Mouse (Mus musculus): Measurements from ENCODE around the gene Tubb2a. TPM values are rescaled to one million over a fixed set of nuclear protein-coding genes. Genes with fewer than 3 reads are reported as not detected.

The Tubb2a gene
- polyA plus RNA-seq, 1 experiment from 2014 or later = 3,828 TPM

- H3K9ac ChIP-seq (ENCODE audit: low read depth, low read length) = no peak overlapping the region
- no peaks in the 10 kb centered on the region for H3K27me3 ChIP-seq (ENCODE audit: control insufficient read depth, insufficient read depth, low read depth, low read length)
Measured at GRCm38 (mm10) chr13:34111878-34112277, 34.1 kb upstream of the Tubb2a start.

DNA sequence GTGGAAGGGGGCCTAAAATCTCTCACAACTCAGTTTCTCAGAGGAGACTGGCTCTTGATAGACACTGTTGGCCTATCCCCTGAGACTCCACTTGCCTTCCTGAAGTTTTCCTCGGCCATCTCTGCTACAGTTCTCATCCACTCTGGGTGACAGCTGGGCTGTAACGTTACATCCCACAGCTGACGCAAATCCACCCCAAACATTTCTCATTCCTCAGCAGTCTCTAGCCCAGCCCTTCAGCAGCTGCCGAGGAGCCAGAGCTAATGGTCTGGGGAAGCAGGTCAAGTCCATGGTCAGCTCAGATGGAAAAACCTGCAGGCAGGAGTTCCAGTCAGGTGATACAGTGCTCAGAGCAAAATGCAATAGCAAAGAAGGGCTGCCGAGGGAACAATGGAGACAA lies 33.2 kb upstream of the Tubb2a start:
- Histone ChIP-seq H3K4me2 (ENCODE audit: low read length) (no peak overlapping the region), H3K9ac (ENCODE audit: low read depth, low read length) (no peak overlapping the region), H3K27me3 (ENCODE audit: control insufficient read depth, insufficient read depth, low read depth, low read length) (no peaks in the 10 kb centered on the region), H3K4me3 (ENCODE audit: low read depth, low read length) (no peak overlapping the region), H3K9me3 (replicated peaks; ENCODE audit: control insufficient read depth, low read length, poor library complexity, severe bottlenecking) (no peaks in the 10 kb centered on the region), H3K4me1 (ENCODE audit: control insufficient read depth, insufficient read depth, low read length) (no peaks in the 10 kb centered on the region), H3K27ac (ENCODE audit: low read length) (no peak overlapping the region), H3K36me3 (ENCODE audit: control insufficient read depth, insufficient read depth, low read length) (no peaks in the 10 kb centered on the region)
- 71% methylated on average over 5 of the region's 5 CpGs for WGBS
- ATAC-seq = no peak

More at GRCm38 (mm10) chr13:34111878-34112277, 34.1 kb upstream of the Tubb2a start:
- Histone ChIP-seq H3K4me2 (ENCODE audit: low read length) (no peak overlapping the region), H3K4me1 (ENCODE audit: control insufficient read depth, insufficient read depth, low read length) (no peaks in the 10 kb centered on the region), H3K27ac (ENCODE audit: low read length) (no peak overlapping the region), H3K36me3 (ENCODE audit: control insufficient read depth, insufficient read depth, low read length) (no peaks in the 10 kb centered on the region), H3K9me3 (replicated peaks; ENCODE audit: control insufficient read depth, low read length, poor library complexity, severe bottlenecking) (no peaks in the 10 kb centered on the region), H3K4me3 (ENCODE audit: low read depth, low read length) (no peak overlapping the region)
- ATAC-seq = no peak
- WGBS = 76% methylated on average over 3 of the region's 3 CpGs

- Histone ChIP-seq H3K27ac (ENCODE audit: low read length) (no peak overlapping the region), H3K9me3 (replicated peaks; ENCODE audit: control insufficient read depth, low read length, poor library complexity, severe bottlenecking) (no peaks in the 10 kb centered on the region), H3K27me3 (ENCODE audit: control insufficient read depth, insufficient read depth, low read depth, low read length) (no peaks in the 10 kb centered on the region), H3K4me2 (ENCODE audit: low read length) (no peak overlapping the region), H3K4me1 (ENCODE audit: control insufficient read depth, insufficient read depth, low read length) (no peaks in the 10 kb centered on the region), H3K36me3 (ENCODE audit: control insufficient read depth, insufficient read depth, low read length) (no peaks in the 10 kb centered on the region), H3K9ac (ENCODE audit: low read depth, low read length) (no peak overlapping the region), H3K4me3 (ENCODE audit: low read depth, low read length) (no peak overlapping the region)
- 12% methylated on average over 4 of the region's 4 CpGs for WGBS
- 0 out of 2 replicates have a peak, but pooled peaks have one; percentile 21 for ATAC-seq
Measured at GRCm38 (mm10) chr13:34109677-34110058, 31.9 kb upstream of the Tubb2a start.

GRCm38 (mm10) chr13:34109035-34109676 lies 31.3 kb upstream of the Tubb2a start:
- H3K4me1 ChIP-seq (ENCODE audit: control insufficient read depth, insufficient read depth, low read length) = no peaks in the 10 kb centered on the region
- 59% methylated on average over 4 of the region's 4 CpGs for WGBS

DNA sequence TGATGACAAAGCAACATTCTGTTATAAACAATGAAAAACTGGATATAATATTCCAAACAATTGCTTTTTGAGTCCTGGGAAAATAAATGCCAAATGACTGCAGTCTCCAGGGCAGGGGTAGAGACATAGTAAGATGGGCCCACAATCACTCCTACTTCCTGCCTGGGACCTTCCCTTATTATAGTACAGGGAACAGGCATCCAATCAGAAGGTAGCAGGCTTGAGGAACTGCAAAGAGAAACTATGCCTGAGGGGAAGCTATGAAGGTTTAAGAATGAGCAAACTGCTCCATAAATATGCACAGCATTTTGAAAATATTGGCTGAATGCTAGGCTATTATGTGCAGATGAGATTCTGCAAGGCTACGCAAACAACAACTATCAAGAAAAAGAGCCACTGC lies 29.2 kb upstream of the Tubb2a start:
- H3K9ac ChIP-seq (ENCODE audit: low read depth, low read length) = no peak overlapping the region
- no peak overlapping the region for H3K4me3 ChIP-seq (ENCODE audit: low read depth, low read length)
- no peak overlapping the region for H3K27ac ChIP-seq (ENCODE audit: low read length)
- no peaks in the 10 kb centered on the region for H3K4me1 ChIP-seq (ENCODE audit: control insufficient read depth, insufficient read depth, low read length)
- ATAC-seq = no peak
- no peaks in the 10 kb centered on the region for H3K9me3 ChIP-seq (replicated peaks; ENCODE audit: control insufficient read depth, low read length, poor library complexity, severe bottlenecking)
- no peaks in the 10 kb centered on the region for H3K36me3 ChIP-seq (ENCODE audit: control insufficient read depth, insufficient read depth, low read length)
- no peak overlapping the region for H3K4me2 ChIP-seq (ENCODE audit: low read length)
- 88% methylated on average over 1 of the region's 1 CpGs for WGBS
- H3K27me3 ChIP-seq (ENCODE audit: control insufficient read depth, insufficient read depth, low read depth, low read length) = no peaks in the 10 kb centered on the region

More at GRCm38 (mm10) chr13:34109035-34109676, 31.3 kb upstream of the Tubb2a start:
- Histone ChIP-seq H3K4me3 (ENCODE audit: low read depth, low read length) (no peak overlapping the region), H3K9me3 (replicated peaks; ENCODE audit: control insufficient read depth, low read length, poor library complexity, severe bottlenecking) (no peaks in the 10 kb centered on the region), H3K27ac (ENCODE audit: low read length) (no peak overlapping the region), H3K27me3 (ENCODE audit: control insufficient read depth, insufficient read depth, low read depth, low read length) (no peaks in the 10 kb centered on the region), H3K4me2 (ENCODE audit: low read length) (no peak overlapping the region), H3K9ac (ENCODE audit: low read depth, low read length) (no peak overlapping the region), H3K36me3 (ENCODE audit: control insufficient read depth, insufficient read depth, low read length) (no peaks in the 10 kb centered on the region)
- no peak for ATAC-seq

DNA sequence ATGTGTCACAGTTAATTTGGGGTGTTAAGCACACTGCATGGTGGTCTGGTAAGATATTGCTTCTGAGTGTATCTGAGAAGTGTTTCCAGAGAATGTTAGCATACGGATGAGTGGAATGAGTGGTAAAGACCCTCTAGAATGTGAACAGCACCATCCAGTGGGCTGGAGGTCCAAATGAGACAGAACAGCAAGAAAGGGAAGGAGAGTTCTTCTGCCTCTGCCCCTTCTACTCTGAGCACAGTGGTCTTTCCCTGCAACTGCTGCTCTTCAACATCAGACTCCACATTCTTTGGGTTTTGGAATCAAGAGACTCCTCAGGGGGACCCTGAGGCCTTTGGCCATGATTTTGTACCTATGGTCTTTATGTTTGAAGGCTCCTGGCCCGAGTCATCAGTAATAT lies 28.4 kb upstream of the Tubb2a start:
- Histone ChIP-seq H3K4me1 (ENCODE audit: control insufficient read depth, insufficient read depth, low read length) (no peaks in the 10 kb centered on the region), H3K27ac (ENCODE audit: low read length) (no peak overlapping the region), H3K4me2 (ENCODE audit: low read length) (no peak overlapping the region), H3K9ac (ENCODE audit: low read depth, low read length) (no peak overlapping the region), H3K36me3 (ENCODE audit: control insufficient read depth, insufficient read depth, low read length) (no peaks in the 10 kb centered on the region), H3K27me3 (ENCODE audit: control insufficient read depth, insufficient read depth, low read depth, low read length) (no peaks in the 10 kb centered on the region), H3K9me3 (replicated peaks; ENCODE audit: control insufficient read depth, low read length, poor library complexity, severe bottlenecking) (no peaks in the 10 kb centered on the region), H3K4me3 (ENCODE audit: low read depth, low read length) (no peak overlapping the region)
- 91% methylated on average over 2 of the region's 2 CpGs for WGBS
- no peak for ATAC-seq

DNA sequence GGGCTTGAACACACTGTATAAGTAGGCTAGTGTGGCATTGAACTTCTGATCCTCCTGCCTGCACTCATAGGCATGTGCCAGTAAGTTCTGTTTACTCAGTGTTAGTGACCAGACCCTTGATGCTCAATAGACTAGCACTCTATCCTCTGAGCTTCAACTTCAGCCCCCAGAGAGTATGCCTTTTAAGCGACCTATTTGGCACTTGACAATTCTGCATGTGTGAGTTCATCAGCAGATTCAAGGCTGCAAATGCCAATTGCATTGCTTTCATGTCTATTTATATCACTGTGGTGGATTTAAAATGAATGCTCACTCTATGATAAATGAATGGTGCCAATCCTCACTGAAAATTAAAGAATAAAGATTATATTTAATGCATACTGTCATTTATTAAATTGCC lies 27.6 kb upstream of the Tubb2a start:
- 74% methylated on average over 1 of the region's 1 CpGs for WGBS
- H3K9me3 ChIP-seq (replicated peaks; ENCODE audit: control insufficient read depth, low read length, poor library complexity, severe bottlenecking) = no peaks in the 10 kb centered on the region
- no peak overlapping the region for H3K4me3 ChIP-seq (ENCODE audit: low read depth, low read length)
- H3K4me2 ChIP-seq (ENCODE audit: low read length) = no peak overlapping the region
- H3K36me3 ChIP-seq (ENCODE audit: control insufficient read depth, insufficient read depth, low read length) = no peaks in the 10 kb centered on the region
- no peak for ATAC-seq
- no peaks in the 10 kb centered on the region for H3K4me1 ChIP-seq (ENCODE audit: control insufficient read depth, insufficient read depth, low read length)
- H3K9ac ChIP-seq (ENCODE audit: low read depth, low read length) = no peak overlapping the region
- no peaks in the 10 kb centered on the region for H3K27me3 ChIP-seq (ENCODE audit: control insufficient read depth, insufficient read depth, low read depth, low read length)
- H3K27ac ChIP-seq (ENCODE audit: low read length) = no peak overlapping the region

DNA sequence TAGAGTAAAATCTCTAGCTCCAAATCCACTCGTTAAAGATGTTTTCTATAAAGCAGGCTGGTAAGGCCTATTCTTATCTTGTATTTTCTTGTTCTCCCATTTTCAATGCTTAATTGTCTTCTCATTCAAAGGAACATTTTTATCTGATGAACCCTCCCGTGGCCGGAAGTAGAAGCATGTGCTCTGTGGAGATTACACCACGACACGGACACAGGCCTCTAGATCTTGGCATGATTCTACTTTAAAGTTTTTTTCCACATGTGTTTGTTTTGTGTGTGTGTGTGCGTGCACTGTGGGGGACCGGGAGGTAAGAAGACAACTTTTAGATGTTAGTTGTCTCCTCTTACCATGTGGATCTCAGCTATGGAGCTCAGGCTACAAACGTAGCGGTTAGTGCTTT lies 24.1 kb upstream of the Tubb2a start:
- no peaks in the 10 kb centered on the region for H3K36me3 ChIP-seq (ENCODE audit: control insufficient read depth, insufficient read depth, low read length)
- 76% methylated on average over 9 of the region's 9 CpGs for WGBS
- no peak for ATAC-seq
- no peaks in the 10 kb centered on the region for H3K9me3 ChIP-seq (replicated peaks; ENCODE audit: control insufficient read depth, low read length, poor library complexity, severe bottlenecking)
- no peak overlapping the region for H3K4me2 ChIP-seq (ENCODE audit: low read length)
- no peak overlapping the region for H3K9ac ChIP-seq (ENCODE audit: low read depth, low read length)
- H3K27me3 ChIP-seq (ENCODE audit: control insufficient read depth, insufficient read depth, low read depth, low read length) = no peaks in the 10 kb centered on the region
- no peak overlapping the region for H3K4me3 ChIP-seq (ENCODE audit: low read depth, low read length)
- no peaks in the 10 kb centered on the region; the same call in 1 of the 2 replicates for H3K4me1 ChIP-seq (ENCODE audit: control insufficient read depth, insufficient read depth, low read length)
- H3K27ac ChIP-seq (ENCODE audit: low read length) = no peak overlapping the region

- Histone ChIP-seq H3K9me3 (replicated peaks; ENCODE audit: control insufficient read depth, low read length, poor library complexity, severe bottlenecking) (no peaks in the 10 kb centered on the region), H3K9ac (ENCODE audit: low read depth, low read length) (no peak overlapping the region), H3K4me3 (ENCODE audit: low read depth, low read length) (no peak overlapping the region), H3K36me3 (ENCODE audit: control insufficient read depth, insufficient read depth, low read length) (no peaks in the 10 kb centered on the region), H3K4me2 (ENCODE audit: low read length) (no peak overlapping the region), H3K27me3 (ENCODE audit: control insufficient read depth, insufficient read depth, low read depth, low read length) (no peaks in the 10 kb centered on the region), H3K27ac (ENCODE audit: low read length) (no peak overlapping the region), H3K4me1 (ENCODE audit: control insufficient read depth, insufficient read depth, low read length) (peaks cover 3% of the 10 kb centered on the region)
- ATAC-seq = no peak
- WGBS = 95% methylated on average over 10 of the region's 10 CpGs
Measured at GRCm38 (mm10) chr13:34101247-34101646, 23.4 kb upstream of the Tubb2a start.
